Mouse (Mus musculus) megakaryocyte, embryonic 14.5 days (primary cell): ENCODE measurements around the gene Gimap1. TPM values are rescaled to one million over a fixed set of nuclear protein-coding genes. Genes with fewer than 3 reads are reported as not detected.

Experiments used
- H3K27me3 ChIP-seq: replicated peaks from 2 replicates; pipeline ENCODE3; 2012; ENCODE audit warnings: inconsistent platforms
- H3K36me3 ChIP-seq: replicated peaks from 2 replicates; pipeline ENCODE3; 2012; ENCODE audit warnings: low read length, inconsistent platforms, mixed read lengths
- H3K4me1 ChIP-seq: 2 replicates; pipeline ENCODE4 v1.6.1; 2012; ENCODE audit warnings: inconsistent platforms
- H3K4me3 ChIP-seq: replicated peaks from 2 replicates; pipeline ENCODE3; 2012; ENCODE audit warnings: moderate library complexity, mild to moderate bottlenecking, inconsistent platforms
- H3K9me3 ChIP-seq: 2 replicates; pipeline ENCODE4 v1.6.1; 2012; ENCODE audit warnings: inconsistent platforms
- FLI1 ChIP-seq: IDR thresholded peaks from 2 replicates; pipeline ENCODE4 v1.6.1; 2012; ENCODE audit warnings: low read length, inconsistent platforms, mixed read lengths
- GATA1 ChIP-seq: IDR thresholded peaks from 3 replicates; pipeline ENCODE4 v1.6.1; 2012; ENCODE audit warnings: mixed read lengths, low read length, inconsistent platforms, borderline replicate concordance
- polyA plus RNA-seq: library from polyadenylated mRNA; stranded (reverse); fragments of >175 nt; gene quantifications from 2 replicates; pipeline ENCODE4 v1.2.3, GENCODE M21; 2012; ENCODE audit warnings: low replicate concordance; ENCODE audit not compliant: insufficient read depth

The Gimap1 gene
- polyA plus RNA-seq, 1 experiment, result 38.1 TPM

- Histone ChIP-seq H3K27me3 (no peaks in the 10 kb centered on the region), H3K4me1 (peaks cover 69% of the 10 kb centered on the region), H3K36me3 (peaks cover 52% of the 10 kb centered on the region), H3K9me3 (no peaks in the 10 kb centered on the region), H3K4me3 (no peak overlapping the region)
- TF ChIP-seq FLI1, result no peak
- no peak for TF ChIP-seq GATA1
Observed at GRCm38 (mm10) chr6:48702601-48703000, 36.3 kb upstream of the Gimap1 start.

GRCm38 (mm10) chr6:48704146-48704545 is 34.7 kb upstream of the Gimap1 start:
- Histone ChIP-seq H3K4me3 (no peak overlapping the region), H3K4me1 (peaks cover 60% of the 10 kb centered on the region), H3K36me3 (peaks cover 52% of the 10 kb centered on the region), H3K27me3 (no peaks in the 10 kb centered on the region), H3K9me3 (no peaks in the 10 kb centered on the region)
- TF ChIP-seq FLI1 (no peak), GATA1 (no peak)

GRCm38 (mm10) chr6:48706130-48706529 is 32.7 kb upstream of the Gimap1 start:
- Histone ChIP-seq H3K36me3 (peaks cover 56% of the 10 kb centered on the region), H3K4me3 (peak overlapping the region; percentile 84), H3K9me3 (peaks cover 6% of the 10 kb centered on the region), H3K27me3 (no peaks in the 10 kb centered on the region), H3K4me1 (peaks cover 47% of the 10 kb centered on the region)
- no peak for TF ChIP-seq FLI1

- no peaks in the 10 kb centered on the region for H3K36me3 ChIP-seq
- peaks cover 5% of the 10 kb centered on the region for H3K27me3 ChIP-seq
- TF ChIP-seq FLI1 (no peak), GATA1 (no peak)
- H3K9me3 ChIP-seq, result no peaks in the 10 kb centered on the region
- no peak within 1 kb of the TSS for H3K4me3 ChIP-seq
- H3K4me1 ChIP-seq, result peaks cover 26% of the 10 kb centered on the region
Observed at GRCm38 (mm10) chr6:48718455-48718854, 20.4 kb upstream of the Gimap1 start, which contains the start of the genes Gm28053 and Gimap7. Gene Gm28053 (plus strand): TSS chr6:48718607. Gene Gimap7 (plus strand): TSS chr6:48718621.

- peaks cover 7% of the 10 kb centered on the region for H3K9me3 ChIP-seq
- no peak overlapping the region for H3K4me3 ChIP-seq
- TF ChIP-seq GATA1 (no peak), FLI1 (no peak)
- peaks cover 30% of the 10 kb centered on the region for H3K4me1 ChIP-seq
- H3K36me3 ChIP-seq, result no peaks in the 10 kb centered on the region
- peaks cover 10% of the 10 kb centered on the region for H3K27me3 ChIP-seq
Observed at GRCm38 (mm10) chr6:48720326-48720725, 18.5 kb upstream of the Gimap1 start.

- H3K9me3 ChIP-seq, result peaks cover 7% of the 10 kb centered on the region
- H3K27me3 ChIP-seq, result peaks cover 6% of the 10 kb centered on the region
- no peak overlapping the region for H3K4me3 ChIP-seq
- H3K4me1 ChIP-seq, result peaks cover 29% of the 10 kb centered on the region
- no peaks in the 10 kb centered on the region for H3K36me3 ChIP-seq
- TF ChIP-seq GATA1 (no peak), FLI1 (no peak)
Observed at GRCm38 (mm10) chr6:48723468-48723867, 15.4 kb upstream of the Gimap1 start.

- no peak overlapping the region for H3K4me3 ChIP-seq
- peaks cover 10% of the 10 kb centered on the region for H3K27me3 ChIP-seq
- TF ChIP-seq GATA1, result no peak
- no peak for TF ChIP-seq FLI1
- peaks cover 7% of the 10 kb centered on the region for H3K9me3 ChIP-seq
- peaks cover 23% of the 10 kb centered on the region for H3K4me1 ChIP-seq
- no peaks in the 10 kb centered on the region for H3K36me3 ChIP-seq
Observed at GRCm38 (mm10) chr6:48725476-48725875, 13.4 kb upstream of the Gimap1 start.

GRCm38 (mm10) chr6:48727761-48728160 is 11.1 kb upstream of the Gimap1 start:
- TF ChIP-seq FLI1 (no peak), GATA1 (no peak)
- H3K4me1 ChIP-seq, result peaks cover 19% of the 10 kb centered on the region; the same call in 1 of the 2 replicates
- H3K36me3 ChIP-seq, result no peaks in the 10 kb centered on the region
- no peak overlapping the region for H3K4me3 ChIP-seq
- peaks cover 10% of the 10 kb centered on the region for H3K27me3 ChIP-seq
- H3K9me3 ChIP-seq, result peaks cover 7% of the 10 kb centered on the region

- Histone ChIP-seq H3K4me3 (no peak overlapping the region), H3K36me3 (no peaks in the 10 kb centered on the region), H3K9me3 (no peaks in the 10 kb centered on the region; the same call in 1 of the 2 replicates), H3K27me3 (peaks cover 5% of the 10 kb centered on the region), H3K4me1 (peaks cover 26% of the 10 kb centered on the region)
- TF ChIP-seq GATA1, result no peak
- TF ChIP-seq FLI1, result no peak
Observed at GRCm38 (mm10) chr6:48732864-48733304, 6.0 kb upstream of the Gimap1 start.

- H3K9me3 ChIP-seq, result no peaks in the 10 kb centered on the region; the same call in 1 of the 2 replicates
- TF ChIP-seq GATA1 (no peak), FLI1 (no peak)
- H3K27me3 ChIP-seq, result peaks cover 4% of the 10 kb centered on the region
- H3K36me3 ChIP-seq, result no peaks in the 10 kb centered on the region
- H3K4me1 ChIP-seq, result peaks cover 30% of the 10 kb centered on the region
- H3K4me3 ChIP-seq, result no peak overlapping the region
Observed at GRCm38 (mm10) chr6:48733660-48734059, 5.2 kb upstream of the Gimap1 start.

- H3K4me3 ChIP-seq, result no peak overlapping the region
- no peak for TF ChIP-seq GATA1
- TF ChIP-seq FLI1, result no peak
- peaks cover 62% of the 10 kb centered on the region for H3K4me1 ChIP-seq
- H3K36me3 ChIP-seq, result peaks cover 17% of the 10 kb centered on the region
- H3K9me3 ChIP-seq, result no peaks in the 10 kb centered on the region; the same call in 1 of the 2 replicates
- H3K27me3 ChIP-seq, result no peaks in the 10 kb centered on the region
Observed at GRCm38 (mm10) chr6:48737053-48737452, 1.8 kb upstream of the Gimap1 start.
